Mouse (Mus musculus): ENCODE measurements around the gene Tekt2.

Gene Tekt2

DNA sequence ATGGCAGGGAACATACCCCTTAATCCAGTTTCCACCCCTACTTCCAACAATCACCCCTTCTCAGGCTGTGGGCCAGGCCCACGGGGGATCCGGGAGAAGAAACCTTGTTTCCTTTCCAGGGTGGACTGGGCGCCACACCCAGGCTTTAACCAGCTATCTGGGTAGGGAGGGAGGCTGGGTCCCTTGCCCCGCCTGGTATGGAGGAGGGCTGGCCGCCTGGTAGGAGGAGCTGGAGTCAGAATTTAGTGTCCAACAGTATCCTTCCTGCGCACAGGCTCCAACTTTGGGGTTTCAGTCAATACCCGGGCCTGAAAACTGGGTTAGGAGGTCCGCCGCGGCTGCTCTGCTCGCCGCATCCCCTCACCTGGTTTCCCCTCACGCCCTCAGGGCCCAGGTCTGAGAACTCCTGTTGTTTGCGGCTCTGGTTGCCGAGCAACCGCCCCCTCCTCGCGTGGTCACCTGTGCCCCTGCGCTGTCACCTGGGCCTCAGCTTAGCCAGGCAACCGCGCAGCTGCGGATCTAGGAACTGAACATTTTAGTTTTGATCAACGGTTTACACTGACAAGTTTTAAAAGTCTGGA, at the start of gene Tekt2:
Gene Tekt2, minus strand, starts transcription at position 408 of the 581 bp plus-strand sequence.
- DNase-seq (ENCODE audit: low spot score in 2 of 2): no peak

GRCm38 (mm10) chr4:126371497-126371896, 46.0 kb upstream of the Tekt2 start:
- no peak for DNase-seq (ENCODE audit: low spot score in 2 of 2)

DNA sequence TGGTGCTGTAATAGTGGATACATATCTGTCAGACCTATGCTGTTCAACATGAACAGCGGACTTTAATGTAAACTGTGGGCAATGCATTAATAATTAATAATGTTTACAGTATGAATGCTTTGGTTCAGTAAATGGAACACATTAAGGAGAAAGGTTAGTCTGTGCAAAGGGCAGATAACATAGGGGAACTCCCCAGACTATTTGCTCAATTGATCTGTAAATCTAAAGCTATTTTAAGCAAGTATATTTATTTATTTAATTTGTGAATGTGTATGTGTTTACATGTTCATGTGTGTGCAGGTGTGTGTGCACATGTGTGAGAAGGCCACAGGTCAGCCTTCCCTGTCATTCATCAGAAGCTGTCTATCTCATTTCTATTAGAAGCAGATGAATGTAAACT, 34.6 kb upstream of the Tekt2 start:
- no peak for DNase-seq (ENCODE audit: low spot score in 2 of 2)

- DNase-seq (ENCODE audit: low spot score in 2 of 2): no peak
These were observed 18.0 kb upstream of the Tekt2 start for GRCm38 (mm10) chr4:126343451-126343850.

DNA sequence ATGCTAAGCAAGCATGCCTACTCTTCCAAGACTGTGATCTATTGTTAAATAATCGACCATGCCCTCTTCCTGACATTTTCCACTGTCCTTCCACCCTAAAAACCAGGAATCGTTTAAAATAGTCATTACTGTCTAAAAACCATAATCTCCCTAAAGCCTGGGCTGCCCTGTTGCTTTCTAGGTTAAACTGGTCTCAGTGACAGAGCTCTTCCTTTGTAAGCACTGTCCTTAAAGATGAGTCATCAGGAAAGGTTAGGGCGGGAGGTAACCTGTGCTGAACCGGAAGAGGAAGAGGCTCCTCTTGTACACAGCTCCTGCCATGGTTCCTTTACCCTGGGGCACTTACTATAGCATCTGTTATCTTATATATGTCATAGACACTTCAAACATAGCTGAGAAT, 14.0 kb upstream of the Tekt2 start:
- no peak for DNase-seq (ENCODE audit: low spot score in 2 of 2)

- DNase-seq (ENCODE audit: low spot score in 2 of 2): no peak
These were observed 6.9 kb upstream of the Tekt2 start for GRCm38 (mm10) chr4:126332358-126332757.

DNA sequence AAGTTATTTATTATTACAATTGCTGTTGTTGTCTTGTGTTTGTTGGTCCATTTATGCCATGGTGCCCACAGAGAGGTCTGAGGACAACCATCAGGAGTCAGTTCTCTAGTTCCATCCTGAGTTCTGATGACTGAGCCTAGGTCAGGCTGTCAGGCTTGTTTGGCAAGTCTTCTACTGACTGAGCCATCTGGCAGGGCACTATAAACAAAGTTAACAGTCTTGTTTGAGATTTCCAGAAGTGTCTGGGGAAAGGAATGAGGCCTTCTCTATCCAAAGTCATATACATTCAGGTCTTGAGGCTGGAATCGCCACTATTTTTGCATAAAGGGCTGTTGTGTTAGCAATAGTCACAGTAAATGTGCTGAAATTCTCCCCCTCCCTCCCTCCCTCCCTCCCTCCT, 6.3 kb upstream of the Tekt2 start:
- DNase-seq (ENCODE audit: low spot score in 2 of 2): no peak

GRCm38 (mm10) chr4:126330295-126330694, 4.8 kb upstream of the Tekt2 start:
- no peak for DNase-seq (ENCODE audit: low spot score in 2 of 2)

- DNase-seq (ENCODE audit: low spot score in 2 of 2): no peak
These were observed 548 bp upstream of the Tekt2 start for GRCm38 (mm10) chr4:126326036-126326435.

DNA sequence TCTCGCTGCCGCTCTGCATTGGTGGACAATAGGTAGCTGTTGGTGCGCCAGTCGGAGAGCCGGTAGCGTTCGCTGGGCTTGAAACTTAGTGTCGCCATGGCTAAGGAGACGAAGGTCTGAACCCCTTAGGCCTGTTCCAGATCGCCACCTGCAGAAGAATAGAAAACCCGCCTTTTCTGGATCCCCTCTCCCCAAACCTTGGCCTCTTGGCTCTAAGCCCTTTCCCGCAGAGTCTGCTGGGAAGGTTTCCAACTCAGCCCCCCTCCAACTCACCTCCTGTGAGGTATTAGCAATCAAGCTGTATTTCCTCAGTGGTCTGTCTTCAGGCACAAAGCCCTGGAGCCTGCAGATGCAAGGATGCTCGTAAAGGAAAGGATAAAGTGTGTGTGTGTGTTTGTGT, 627 bp downstream of the Tekt2 start:
- DNase-seq (ENCODE audit: low spot score in 2 of 2): no peak

GRCm38 (mm10) chr4:126322646-126323045, 2.8 kb downstream of the Tekt2 start:
- no peak for DNase-seq (ENCODE audit: low spot score in 2 of 2)

- DNase-seq (ENCODE audit: low spot score in 2 of 2): no peak
These were observed 3.5 kb downstream of the Tekt2 start for GRCm38 (mm10) chr4:126321854-126322511.

GRCm38 (mm10) chr4:126321111-126321853, 4.2 kb downstream of the Tekt2 start, which contains the start of gene Adprhl2:
Gene Adprhl2 (minus strand): TSS chr4:126321703.
- DNase-seq (ENCODE audit: low spot score in 2 of 2): peak; percentile 99 to 100

GRCm38 (mm10) chr4:126319806-126320205, 5.7 kb downstream of the Tekt2 start:
- no peak for DNase-seq (ENCODE audit: low spot score in 2 of 2)

DNA sequence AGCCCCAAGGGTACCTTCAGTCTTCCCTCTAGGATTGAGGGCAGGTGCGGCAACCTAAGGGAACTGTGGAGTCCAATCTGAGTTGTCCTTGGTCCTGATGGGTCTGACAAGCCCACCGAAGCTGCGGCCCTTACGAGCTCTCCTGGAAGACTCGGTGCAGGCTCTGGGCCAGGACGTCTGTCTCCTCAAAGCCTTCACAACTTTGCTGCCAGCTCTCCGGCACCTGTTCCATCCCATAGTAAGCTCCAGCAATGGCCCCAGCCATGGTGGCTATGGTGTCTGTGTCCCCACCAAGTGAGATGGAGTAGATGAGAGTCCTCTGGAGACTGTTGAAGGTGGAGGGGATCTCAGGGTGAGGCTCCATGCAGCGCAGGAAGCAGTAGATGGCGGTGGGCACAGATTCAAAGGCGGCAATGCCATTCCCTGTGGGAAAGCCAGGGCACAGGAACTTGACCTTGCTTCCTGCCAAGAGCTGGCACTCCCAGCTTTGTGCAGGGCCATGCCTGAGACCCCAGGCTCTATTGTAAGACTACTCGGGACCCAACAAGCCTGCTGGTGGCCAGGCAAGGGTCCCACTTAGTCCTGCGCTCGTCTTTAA, 8.9 kb downstream of the Tekt2 start:
- no peak for DNase-seq (ENCODE audit: low spot score in 2 of 2)

DNA sequence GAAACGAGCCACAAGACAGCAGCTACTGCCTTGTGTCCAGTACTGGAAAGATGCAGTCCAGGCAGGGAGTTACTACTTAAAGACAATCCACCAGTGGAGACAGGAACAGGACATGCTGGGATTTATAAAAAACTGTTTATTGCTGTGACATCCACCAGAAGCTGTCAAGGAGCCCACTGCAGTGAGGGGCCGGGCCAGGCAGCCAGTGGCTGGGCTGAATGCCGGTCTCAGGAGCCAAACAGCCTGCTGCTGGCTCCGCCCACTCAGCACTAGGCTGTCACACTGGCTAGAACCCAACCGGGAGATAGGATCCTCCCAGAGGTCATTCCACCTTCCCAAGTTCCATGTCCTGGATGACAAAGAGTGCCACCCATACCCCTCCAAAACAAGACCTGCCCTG, 9.6 kb downstream of the Tekt2 start:
- DNase-seq (ENCODE audit: low spot score in 2 of 2): no peak

DNA sequence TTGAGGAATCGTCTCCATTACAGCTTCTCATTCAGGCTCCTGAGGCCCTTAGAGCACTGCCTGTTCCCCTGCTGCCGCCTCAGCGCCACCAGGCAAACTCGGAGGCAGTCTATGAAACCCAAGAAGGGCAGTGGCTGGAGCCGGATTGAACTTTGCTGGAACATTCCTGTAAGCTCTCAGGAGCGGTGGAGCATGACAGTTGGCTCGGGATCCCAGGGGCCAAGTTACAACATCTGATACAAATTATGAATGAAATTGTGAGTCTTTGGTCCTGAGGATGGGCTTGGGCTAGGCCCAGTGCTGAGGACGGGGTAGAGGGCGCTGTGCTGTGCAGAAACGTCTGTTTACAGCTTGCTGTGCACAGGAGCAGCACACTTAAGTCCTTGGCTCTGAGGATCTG, 11.1 kb downstream of the Tekt2 start:
- DNase-seq (ENCODE audit: low spot score in 2 of 2): peak in 1 of 2 experiments; percentile 59

- peak in 1 of 2 experiments; percentile 55 for DNase-seq (ENCODE audit: low spot score in 2 of 2)
These were observed 12.3 kb downstream of the Tekt2 start for GRCm38 (mm10) chr4:126313202-126313601.

- DNase-seq (ENCODE audit: low spot score in 2 of 2): no peak
These were observed 13.8 kb downstream of the Tekt2 start for GRCm38 (mm10) chr4:126311566-126312200.

- no peak for DNase-seq (ENCODE audit: low spot score in 2 of 2)
These were observed 15.1 kb downstream of the Tekt2 start for GRCm38 (mm10) chr4:126310344-126310743.

GRCm38 (mm10) chr4:126309922-126310309, 15.6 kb downstream of the Tekt2 start:
- peak; percentile 77 to 91 for DNase-seq (ENCODE audit: low spot score in 2 of 2)
